Mouse (Mus musculus) ovary, postnatal 14 days (tissue): ENCODE data around the gene Ccn6.

Source experiments
- DNase-seq: peaks from one replicate; pipeline ENCODE4 v3.0.0; 2022; ENCODE audit warnings: low spot score

Gene Ccn6

GRCm38 (mm10) chr10:39161406-39161805 lies 2.2 kb downstream of the Ccn6 start:
- no peak for DNase-seq

- no peak for DNase-seq
These were observed 5.3 kb downstream of the Ccn6 start for GRCm38 (mm10) chr10:39158306-39158705.

- no peak for DNase-seq
These were observed 6.3 kb downstream of the Ccn6 start for GRCm38 (mm10) chr10:39157321-39157720.

GRCm38 (mm10) chr10:39156719-39157118 lies 6.9 kb downstream of the Ccn6 start:
- DNase-seq: no peak

GRCm38 (mm10) chr10:39142216-39142615 lies 21.4 kb downstream of the Ccn6 start:
- no peak for DNase-seq

GRCm38 (mm10) chr10:39141401-39141800 lies 22.2 kb downstream of the Ccn6 start:
- no peak for DNase-seq

GRCm38 (mm10) chr10:39140843-39141242 lies 22.8 kb downstream of the Ccn6 start:
- no peak for DNase-seq

GRCm38 (mm10) chr10:39138761-39139160 lies 24.8 kb downstream of the Ccn6 start:
- no peak for DNase-seq

GRCm38 (mm10) chr10:39137766-39138165 lies 25.8 kb downstream of the Ccn6 start:
- no peak for DNase-seq

GRCm38 (mm10) chr10:39133462-39134310 lies 29.9 kb downstream of the Ccn6 start, which contains the start of the genes Fam229b and Tube1:
Fam229b (minus strand) TSS chr10:39133914.
Tube1 (plus strand) TSS chr10:39133976.
- DNase-seq: peak; percentile 74

GRCm38 (mm10) chr10:39121412-39121811 lies 42.2 kb downstream of the Ccn6 start:
- DNase-seq: no peak

- DNase-seq: no peak
These were observed 54.1 kb downstream of the Ccn6 start for GRCm38 (mm10) chr10:39109489-39109874.

GRCm38 (mm10) chr10:39108837-39109488 lies 54.6 kb downstream of the Ccn6 start:
- no peak for DNase-seq

- DNase-seq: no peak
These were observed 56.7 kb downstream of the Ccn6 start for GRCm38 (mm10) chr10:39106935-39107334.

GRCm38 (mm10) chr10:39106413-39106812 lies 57.2 kb downstream of the Ccn6 start:
- DNase-seq: no peak

GRCm38 (mm10) chr10:39104803-39105449 lies 58.7 kb downstream of the Ccn6 start:
- DNase-seq: no peak
